Mouse (Mus musculus): Measurements from ENCODE around the gene Xaf1.

DNA sequence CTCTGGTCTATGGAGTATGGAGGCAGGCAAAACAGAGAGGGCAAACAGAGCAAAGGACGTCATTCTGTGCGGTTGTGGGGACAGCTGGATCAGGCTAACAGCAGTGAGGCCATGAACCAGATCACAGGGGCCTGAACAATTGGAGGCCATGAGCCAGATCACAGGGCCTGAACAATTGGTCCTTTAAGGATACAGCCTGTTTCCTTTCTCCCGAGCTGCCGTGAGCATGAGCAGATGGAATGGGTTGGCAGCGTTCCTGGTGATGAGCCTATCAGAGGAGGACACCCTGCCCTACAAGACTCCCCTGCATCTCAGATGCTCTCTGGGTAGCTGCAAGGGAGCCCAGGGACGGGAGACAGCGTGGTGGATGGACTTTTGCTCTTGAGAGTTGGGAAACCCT, 801 bp downstream of the Xaf1 start:
- TF ChIP-seq CTCF (IDR thresholded peaks at IDR 0.05 in 2 of 3, conservative IDR thresholded peaks at IDR 0.05 in 1 of 3; ENCODE audit: control insufficient read depth in 1 of 3, insufficient read depth in 1 of 3, low read depth in 2 of 3, low read length in 3 of 3, poor library complexity in 1 of 3, severe bottlenecking in 1 of 3) (no peak), ZKSCAN1 (IDR thresholded peaks at IDR 0.05; ENCODE audit: low read depth, low read length) (no peak), POLR2A (IDR thresholded peaks at IDR 0.05; ENCODE audit: control insufficient read depth in 1 of 2, insufficient read depth in 1 of 2, low read depth in 1 of 2, low read length in 2 of 2, poor library complexity in 1 of 2) (no peak), USF2 (IDR thresholded peaks at IDR 0.05; ENCODE audit: borderline replicate concordance in 1 of 2, insufficient read depth in 1 of 2, low read depth in 1 of 2, low read length in 2 of 2) (no peak), UBTF (IDR thresholded peaks at IDR 0.05; ENCODE audit: borderline replicate concordance, insufficient read depth, low read depth, low read length) (no peak), MAX (IDR thresholded peaks at IDR 0.05; ENCODE audit: low read length) (no peak), EP300 (IDR thresholded peaks at IDR 0.05; ENCODE audit: low read depth in 1 of 2, low read length in 2 of 2) (no peak), ZC3H11A (IDR thresholded peaks at IDR 0.05; ENCODE audit: low read depth, low read length) (no peak), GABPA (IDR thresholded peaks at IDR 0.05; ENCODE audit: low read depth, low read length) (no peak)

Measured in MEL (cell line).